Mouse (Mus musculus): Measurements from ENCODE around the gene Zmynd10.

The Zmynd10 gene

DNA sequence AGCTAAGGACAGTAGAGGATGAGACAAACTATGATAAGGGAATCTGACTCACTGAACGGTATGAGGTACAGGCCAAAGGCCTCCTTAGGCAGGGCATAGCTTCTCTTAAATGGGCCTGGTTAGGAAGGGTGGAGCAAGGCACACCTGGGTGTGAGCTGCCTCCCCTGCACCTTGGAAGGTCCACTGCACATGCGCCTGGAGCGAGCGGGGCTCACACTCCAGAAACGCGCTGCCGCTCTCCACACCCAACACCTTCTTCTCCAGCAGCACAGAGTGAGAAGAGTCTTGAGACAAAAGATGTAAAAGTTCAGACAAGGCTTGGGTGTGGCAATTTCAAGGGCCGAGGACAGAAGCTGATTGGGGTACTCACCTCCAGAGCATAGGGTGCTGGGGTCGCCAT is 52.3 kb downstream of the Zmynd10 start:
- no peak for ATAC-seq (ENCODE audit: insufficient number of reproducible peaks, low FRiP score, low TSS enrichment)

DNA sequence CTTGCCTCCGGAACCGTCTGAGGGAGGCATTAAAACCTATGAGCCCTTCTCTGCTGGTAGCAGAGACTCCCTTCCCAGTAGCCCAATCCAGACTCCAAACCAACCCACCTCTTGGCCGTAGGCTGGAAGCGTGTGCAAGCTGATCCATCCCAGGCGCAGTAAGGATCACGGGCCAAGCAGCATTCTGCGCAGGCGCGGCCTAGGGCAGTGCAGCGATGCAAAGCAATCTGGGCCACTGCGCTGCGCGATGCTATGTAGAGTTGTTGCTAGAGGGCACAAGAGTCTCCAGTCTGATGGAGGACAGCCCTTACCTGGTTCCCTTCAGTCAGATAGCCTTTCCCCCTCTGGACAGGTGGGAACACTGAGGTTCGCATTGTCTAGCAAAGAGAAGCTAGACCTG is 52.7 kb downstream of the Zmynd10 start:
- ATAC-seq (ENCODE audit: insufficient number of reproducible peaks, low FRiP score, low TSS enrichment) = no peak

- no peak for ATAC-seq (ENCODE audit: insufficient number of reproducible peaks, low FRiP score, low TSS enrichment)
These were observed 53.6 kb downstream of the Zmynd10 start for GRCm38 (mm10) chr9:107600745-107601144.

Data from cerebellum, adult (tissue).